Mouse (Mus musculus) hematopoietic stem cell, adult 5-6 weeks (primary cell): ENCODE measurements around the gene Zfp423. TPM values are rescaled to one million over a fixed set of nuclear protein-coding genes. Genes with fewer than 3 reads are reported as not detected.

Experiments
- ATAC-seq, 2 experiments: fragments of 125-278 bp in 1 of 2; replicated peaks in 1 of 2; 2 replicates each; pipeline ENCODE4 v1.8.0; 2016 to 2017; ENCODE audit warnings: inconsistent platforms in 2 of 2, mild to moderate bottlenecking in 2 of 2, moderate number of reproducible peaks in 2 of 2, low read depth in 1 of 2, moderate TSS enrichment in 1 of 2; ENCODE audit not compliant: low FRiP score in 2 of 2, poor library complexity in 2 of 2, severe bottlenecking in 2 of 2, insufficient read depth in 1 of 2, low TSS enrichment in 1 of 2
- total RNA-seq: library from RNA; stranded (forward); fragments of 172-1452, 232-1000 nt; gene quantifications from 2 replicates; pipeline ENCODE4 v1.2.3, GENCODE M21; 2017

The Zfp423 gene
- total RNA-seq, 1 experiment from 2014 or later: not detected

DNA sequence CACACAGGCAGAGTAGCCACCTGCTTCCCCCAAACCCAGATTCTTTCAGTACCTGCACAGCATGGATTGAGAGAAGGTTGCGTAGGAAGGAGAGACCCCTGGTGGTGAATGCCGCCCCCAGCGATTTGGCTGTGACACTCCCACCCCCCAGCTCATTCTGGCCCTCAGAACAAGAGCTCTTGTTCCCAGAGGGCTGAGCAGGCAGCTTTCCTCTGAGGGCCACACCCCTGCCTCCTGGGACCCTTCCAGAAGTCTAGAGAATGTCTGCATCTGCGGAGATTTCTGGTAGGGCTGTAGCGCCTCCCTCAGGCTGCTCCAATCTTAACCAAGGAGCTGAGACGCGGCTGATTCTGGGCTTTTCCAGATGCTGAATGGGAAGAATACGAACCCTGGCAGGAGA is 211.8 kb downstream of the Zfp423 start:
- no peak for ATAC-seq

- ATAC-seq: no peak
These were observed 212.3 kb downstream of the Zfp423 start for GRCm38 (mm10) chr8:87747142-87747541.

- ATAC-seq: no peak
These were observed 213.3 kb downstream of the Zfp423 start for GRCm38 (mm10) chr8:87746072-87746471.

- no peak for ATAC-seq
These were observed 214.2 kb downstream of the Zfp423 start for GRCm38 (mm10) chr8:87745125-87745698.

- no peak for ATAC-seq
These were observed 214.8 kb downstream of the Zfp423 start for GRCm38 (mm10) chr8:87744556-87744955.

GRCm38 (mm10) chr8:87742016-87742415 is 217.4 kb downstream of the Zfp423 start:
- ATAC-seq: no peak

DNA sequence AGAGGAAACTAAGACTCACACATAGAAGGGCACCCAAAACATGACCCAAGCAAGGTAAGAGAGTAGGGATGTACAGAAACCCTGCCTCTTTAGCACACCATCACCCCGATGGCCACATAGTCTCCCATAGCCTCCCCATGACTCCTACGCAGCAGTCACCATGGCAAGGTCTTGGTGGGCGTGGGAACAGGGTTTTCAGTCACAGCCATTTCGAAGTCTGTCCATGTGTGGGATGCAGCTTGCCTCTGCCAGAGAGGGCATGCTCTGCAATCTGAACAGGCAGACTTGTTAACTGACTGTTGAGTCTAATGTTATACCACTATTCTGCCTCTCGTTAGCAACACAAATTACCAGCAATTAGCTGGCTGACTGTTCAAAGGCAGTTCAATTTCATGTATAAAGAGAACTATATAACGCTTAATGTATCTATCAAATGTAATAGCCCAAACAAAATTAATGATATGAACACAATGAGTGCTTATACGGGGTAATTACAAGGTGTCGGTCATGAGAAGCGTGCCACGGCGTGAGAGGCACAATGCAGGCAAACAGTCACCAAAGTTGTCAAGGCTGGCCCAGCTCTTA is 218.4 kb downstream of the Zfp423 start:
- ATAC-seq: no peak

- ATAC-seq: no peak
These were observed 221.5 kb downstream of the Zfp423 start for GRCm38 (mm10) chr8:87737900-87738299.

DNA sequence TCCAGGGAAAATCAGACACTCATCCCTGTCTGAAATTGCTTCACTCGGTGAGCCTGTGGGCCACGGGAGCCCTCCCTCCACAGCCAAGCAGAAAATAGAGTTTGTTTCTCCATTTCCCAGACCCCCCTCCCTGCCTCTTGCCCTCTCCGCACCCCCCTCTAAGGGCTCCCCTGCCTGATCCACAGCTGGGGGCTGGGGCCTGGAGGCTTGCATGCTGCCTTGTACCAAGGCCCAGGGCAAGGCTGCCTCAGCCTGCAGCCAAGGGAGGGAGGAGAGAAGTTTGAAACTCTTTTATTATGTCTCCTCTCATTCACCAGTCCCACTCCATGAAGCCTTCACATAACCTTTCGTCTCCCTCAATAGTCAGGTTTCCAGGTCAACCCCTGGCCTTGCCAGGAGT is 224.5 kb downstream of the Zfp423 start:
- no peak for ATAC-seq

DNA sequence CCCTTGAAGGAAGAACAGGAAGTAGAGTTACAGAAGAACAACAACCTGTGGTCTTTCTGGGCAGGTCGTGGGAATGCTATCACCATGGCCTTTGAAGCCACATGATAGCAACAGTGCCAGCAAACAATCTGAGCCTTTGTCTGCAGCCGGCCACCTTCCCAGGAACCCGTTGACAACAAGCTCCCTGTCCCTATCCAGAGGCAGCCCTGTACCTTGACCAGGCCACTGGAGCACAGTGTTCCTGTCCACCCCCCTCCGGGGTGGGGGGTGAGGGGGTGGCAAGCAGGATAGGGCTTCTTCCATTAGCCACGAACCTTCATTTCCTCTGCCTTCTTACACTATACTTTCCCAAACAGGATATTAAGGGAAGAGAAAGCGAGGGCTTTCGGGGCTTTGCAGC is 224.9 kb downstream of the Zfp423 start:
- ATAC-seq: no peak

- ATAC-seq: no peak
These were observed 228.3 kb downstream of the Zfp423 start for GRCm38 (mm10) chr8:87731062-87731461.

GRCm38 (mm10) chr8:87723015-87723414 is 236.4 kb downstream of the Zfp423 start:
- ATAC-seq: no peak

DNA sequence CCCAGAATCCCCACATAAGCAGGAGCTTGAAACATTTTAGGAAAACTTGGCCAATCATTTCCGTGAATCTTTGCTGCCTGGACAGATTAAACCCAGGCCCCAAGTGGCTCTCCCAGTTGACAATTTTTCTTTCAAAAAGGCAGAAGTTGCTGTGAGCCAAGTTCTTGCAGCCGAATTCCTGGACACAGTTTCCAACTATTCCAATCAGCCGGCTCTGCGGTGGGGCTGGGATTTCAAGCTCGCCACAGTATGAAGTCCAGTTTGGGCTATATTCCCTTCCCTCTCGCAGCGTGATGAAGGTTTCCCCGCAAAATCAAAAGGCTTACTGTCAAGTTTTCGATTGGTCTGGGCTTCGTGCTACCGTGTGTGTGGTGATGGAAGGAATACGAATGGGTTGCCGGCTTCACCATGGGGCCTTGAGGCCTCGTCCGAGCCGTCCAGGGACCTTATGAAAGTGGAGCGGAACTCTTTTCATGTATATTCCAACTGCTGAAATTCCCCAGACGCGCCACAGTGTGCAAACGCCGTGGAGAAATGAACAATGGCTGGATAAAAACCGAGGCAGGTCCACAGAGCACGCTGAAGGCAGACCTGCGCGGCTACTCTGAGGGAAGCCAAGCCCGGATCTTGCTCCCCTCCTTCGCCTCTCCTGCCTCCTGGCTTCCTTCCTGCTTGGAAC is 240.1 kb downstream of the Zfp423 start:
- ATAC-seq: no peak

DNA sequence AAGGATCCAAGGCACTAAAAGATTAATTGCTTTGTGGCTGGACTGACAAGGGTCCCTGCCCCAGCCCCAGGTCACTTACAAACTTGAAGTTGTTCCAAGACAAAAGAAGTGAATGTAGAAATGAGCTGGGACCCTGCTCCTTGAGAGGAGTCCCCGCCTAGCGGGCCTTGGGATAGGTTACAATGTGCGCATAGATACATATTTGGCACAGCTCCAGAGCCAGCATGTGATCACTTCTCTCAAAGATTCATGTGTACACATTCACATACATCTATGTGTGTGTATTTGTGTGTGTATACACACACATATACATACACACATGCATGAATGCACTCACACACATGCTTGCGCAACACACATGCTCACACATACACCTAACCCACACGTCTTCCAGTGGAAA is 241.9 kb downstream of the Zfp423 start:
- no peak for ATAC-seq

DNA sequence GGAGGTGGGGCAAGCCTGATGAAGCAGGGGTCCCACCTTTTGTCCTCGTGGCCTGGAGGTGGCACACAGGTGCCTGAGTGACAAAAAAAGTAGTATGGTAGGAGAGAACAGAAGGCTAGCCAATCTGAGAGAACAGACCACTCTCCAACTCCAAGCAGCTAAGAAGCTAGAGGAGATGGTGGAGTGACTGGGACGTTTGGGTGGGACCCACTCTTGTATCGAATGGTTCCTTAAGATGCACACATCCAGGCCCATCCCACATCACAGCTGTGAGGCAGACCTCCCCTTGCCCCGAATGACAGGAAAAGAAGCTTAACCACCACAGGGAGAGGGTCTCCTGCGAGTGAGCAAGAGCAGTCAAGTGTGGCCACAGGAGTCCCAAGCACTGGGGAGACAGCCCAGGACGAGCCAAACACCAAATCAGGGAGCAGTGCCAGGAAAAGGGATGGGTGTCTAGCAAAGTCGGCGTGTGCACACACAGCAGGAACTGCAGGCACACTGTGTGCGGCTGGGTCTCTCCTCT is 242.6 kb downstream of the Zfp423 start:
- no peak for ATAC-seq

DNA sequence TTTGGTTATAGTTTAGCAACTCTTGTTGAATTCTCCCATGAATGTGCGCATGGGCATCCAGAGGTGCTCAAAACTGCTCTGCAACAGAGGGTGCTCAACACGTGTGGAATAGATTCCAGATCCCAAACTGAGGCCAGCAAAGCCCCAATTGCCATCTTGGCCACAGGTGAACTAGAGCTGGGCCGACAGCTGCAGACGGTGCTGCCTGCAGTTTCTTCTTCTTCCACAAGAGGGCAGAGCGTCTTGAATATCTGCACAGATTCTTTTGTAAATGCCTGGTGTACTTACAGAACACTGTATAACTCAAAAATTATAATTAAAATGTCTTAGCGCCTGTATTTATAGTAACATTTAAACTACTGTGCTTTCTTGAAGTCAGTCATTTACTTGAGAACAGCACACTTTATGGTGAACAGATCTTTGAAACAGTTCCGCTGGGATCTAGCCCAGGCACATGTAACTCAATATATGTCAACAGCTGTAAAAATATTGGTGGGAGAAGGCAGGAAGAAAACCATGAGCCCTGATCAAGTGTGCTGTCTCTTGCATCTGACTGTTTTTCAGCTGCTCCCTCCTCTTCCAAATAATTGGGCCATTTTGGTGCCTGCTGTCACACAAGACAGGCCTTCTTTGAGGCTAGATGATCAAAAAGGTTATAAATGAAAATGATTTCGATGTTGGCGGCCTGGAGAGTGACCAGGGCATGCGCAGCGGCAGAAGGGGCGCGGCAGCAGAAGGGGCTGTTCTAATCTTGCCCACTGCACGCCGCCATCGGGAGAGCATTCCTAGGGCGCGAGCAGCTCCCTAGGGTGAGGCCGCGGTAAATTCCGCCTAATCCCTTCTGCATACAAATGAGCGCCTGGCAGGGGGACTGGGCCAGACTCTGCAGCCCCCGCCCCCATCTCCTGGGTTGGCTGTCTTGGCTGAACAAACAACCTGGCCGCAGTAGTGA is 243.4 kb downstream of the Zfp423 start:
- ATAC-seq: peak in 1 of 2 experiments; percentile 52; a peak in 1 of 4 replicates

GRCm38 (mm10) chr8:87713946-87714345 is 245.4 kb downstream of the Zfp423 start:
- ATAC-seq: no peak

- no peak for ATAC-seq
These were observed 247.4 kb downstream of the Zfp423 start for GRCm38 (mm10) chr8:87711955-87712354.
